Mouse (Mus musculus) heart, adult 11 months (tissue): ENCODE measurements around the gene Sigirr.

Experiments
- DNase-seq: peaks from one replicate; pipeline ENCODE4 v3.0.0; 2022

Sigirr gene

DNA sequence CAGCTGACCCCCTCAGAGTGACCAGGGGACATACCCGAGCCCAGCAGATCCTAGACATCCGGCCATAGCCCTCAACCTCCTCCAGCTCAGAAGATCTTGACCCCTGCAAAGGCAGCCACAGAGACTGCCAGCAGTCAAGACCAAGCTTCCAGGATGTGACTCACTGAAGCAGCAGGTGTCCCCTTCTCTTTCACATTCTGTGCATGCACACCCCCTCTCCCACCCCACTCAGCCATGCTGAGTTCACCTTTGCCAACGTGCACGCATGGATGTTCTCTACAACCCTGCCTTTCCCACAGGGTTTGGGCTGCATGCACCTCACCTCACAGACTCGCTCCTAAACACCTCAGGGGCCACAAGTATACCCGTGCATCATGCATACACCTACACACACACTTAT lies 4.4 kb downstream of the Sigirr start:
- peak; percentile 94 for DNase-seq

GRCm38 (mm10) chr7:141094487-141095205 lies 5.7 kb downstream of the Sigirr start:
- no peak for DNase-seq

DNA sequence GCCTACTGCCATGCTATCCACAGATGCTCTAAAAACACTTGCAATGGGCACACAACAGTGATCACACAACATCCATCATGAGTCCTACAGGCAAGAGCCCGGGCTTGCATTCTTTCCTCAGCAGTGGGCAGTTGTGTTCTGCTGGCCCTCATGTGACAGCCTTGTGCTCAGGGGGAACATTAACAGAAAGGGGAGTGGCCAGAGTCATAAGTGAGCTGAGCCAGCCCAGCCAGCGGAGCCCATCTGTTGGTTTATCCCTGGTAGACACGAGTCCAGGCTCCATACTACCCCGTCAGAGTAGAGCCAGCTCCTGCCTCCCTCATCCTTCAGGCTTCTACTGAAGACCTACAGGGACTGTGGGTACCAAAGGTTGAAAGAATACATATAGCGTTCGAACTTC lies 6.4 kb downstream of the Sigirr start:
- no peak for DNase-seq

GRCm38 (mm10) chr7:141092051-141092735 lies 8.2 kb downstream of the Sigirr start:
- peak; percentile 99 for DNase-seq

DNA sequence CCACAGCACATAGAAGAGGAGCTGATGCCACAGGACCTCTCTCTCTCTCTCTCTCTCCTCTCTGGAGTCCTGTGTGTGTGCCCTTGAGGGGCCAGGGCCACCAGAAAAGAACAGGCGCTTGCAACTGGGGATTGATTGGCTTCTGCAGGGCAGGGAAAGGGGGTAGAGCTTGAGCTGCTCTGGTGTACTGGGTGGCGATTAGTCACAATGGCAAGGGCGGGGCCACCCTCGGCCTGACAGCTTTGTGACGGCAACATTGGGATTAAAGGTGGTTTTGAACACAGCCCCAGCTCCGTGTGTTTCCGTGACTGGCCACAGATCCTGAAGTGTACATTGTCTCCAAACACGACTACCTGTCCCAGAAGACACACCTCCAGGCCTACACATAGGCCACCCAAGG lies 10.1 kb downstream of the Sigirr start:
- DNase-seq: peak; percentile 89

GRCm38 (mm10) chr7:141088473-141088872 lies 11.9 kb downstream of the Sigirr start:
- peak; percentile 90 for DNase-seq

DNA sequence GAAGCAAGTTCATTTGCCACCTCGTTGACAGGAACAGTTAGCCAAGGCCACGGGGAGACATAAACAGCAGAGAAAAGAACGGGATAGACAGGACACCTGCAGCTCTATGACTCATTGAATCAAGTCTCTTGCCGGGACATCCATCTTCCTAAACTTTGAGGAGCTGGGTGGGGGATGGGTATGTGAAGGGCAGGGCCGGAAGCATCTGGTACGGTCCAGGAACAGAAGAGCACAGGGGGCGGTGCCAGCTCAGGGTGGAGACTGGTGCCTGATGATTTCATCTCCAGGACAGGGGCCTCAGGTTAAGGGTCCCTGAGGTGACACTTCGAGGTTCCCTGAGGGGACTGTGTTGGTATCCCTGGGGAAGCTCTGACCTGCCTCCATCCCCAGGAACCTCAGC lies 12.5 kb downstream of the Sigirr start:
- DNase-seq: no peak

DNA sequence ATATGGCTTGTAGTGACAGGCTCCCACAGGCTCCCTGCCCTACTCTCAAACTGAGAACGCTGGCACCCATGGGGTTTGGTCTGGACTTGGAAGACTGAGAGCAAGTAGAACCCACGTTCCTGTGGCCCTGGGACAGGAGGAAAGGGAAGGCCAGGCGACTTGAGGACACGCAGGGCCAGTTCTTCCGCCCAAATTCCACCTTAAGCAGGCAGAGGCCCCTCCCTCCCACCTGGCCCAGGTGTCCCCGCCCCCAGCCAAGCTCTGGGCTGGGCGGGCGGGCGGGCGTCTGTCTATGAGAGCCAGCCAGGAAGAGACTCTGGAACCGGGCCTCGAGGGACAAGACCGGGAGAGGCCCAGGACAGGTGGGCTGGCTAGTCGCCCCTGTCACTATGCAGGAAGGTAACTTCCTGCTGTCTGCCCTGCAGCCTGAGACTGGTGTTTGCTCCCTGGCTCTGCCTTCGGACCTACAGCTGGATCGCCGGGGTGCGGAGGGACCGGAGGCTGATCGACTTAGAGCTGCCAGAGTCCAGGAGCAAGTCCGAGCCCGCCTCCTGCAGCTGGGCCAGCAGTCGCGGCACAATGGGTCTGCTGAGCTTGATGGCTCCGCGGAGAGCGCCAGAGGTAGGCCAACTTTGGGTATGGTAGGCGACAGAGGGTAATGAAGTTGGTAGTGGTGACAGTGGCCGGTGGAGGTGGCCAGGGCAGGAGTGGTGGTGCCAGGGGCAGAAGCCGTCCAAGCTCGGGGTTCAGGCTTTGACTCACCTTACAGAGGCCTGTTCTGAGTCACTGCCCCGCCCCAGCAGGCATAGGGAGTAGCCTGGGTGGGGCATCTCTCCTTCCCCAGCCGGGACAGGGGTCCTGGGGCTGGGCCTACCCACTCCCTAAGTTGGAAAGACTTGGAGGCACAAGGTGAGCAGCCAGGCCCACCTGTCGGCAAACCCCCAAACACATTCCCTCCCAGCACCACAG lies 20.6 kb downstream of the Sigirr start:
- DNase-seq: peak; percentile 88

DNA sequence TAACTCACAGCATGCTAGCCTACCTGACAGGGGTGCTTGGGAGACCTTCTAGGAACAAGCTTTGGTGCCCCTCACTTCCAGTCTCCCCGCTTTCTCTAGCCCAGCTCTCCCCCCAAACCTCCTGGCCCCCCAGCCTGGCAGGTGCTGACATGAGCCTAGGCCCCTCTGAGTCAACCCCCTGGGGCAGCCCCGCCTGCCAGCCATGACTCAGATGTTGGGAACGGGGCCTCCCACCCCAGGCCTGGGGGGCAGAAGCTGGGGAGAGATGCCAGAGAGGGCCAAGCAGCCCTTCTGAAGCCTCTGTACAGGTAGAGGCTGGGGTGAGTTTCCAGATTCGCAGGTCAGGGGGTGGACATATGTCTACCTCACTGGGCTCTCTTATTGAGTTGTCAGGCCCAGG lies 21.5 kb downstream of the Sigirr start:
- DNase-seq: no peak

- peak; percentile 90 for DNase-seq
Measured at GRCm38 (mm10) chr7:141077841-141078240, 22.5 kb downstream of the Sigirr start, which contains the start of gene Pkp3. Gene Pkp3 (plus strand): TSS chr7:141078218.

- no peak for DNase-seq
Measured at GRCm38 (mm10) chr7:141073782-141074181, 26.6 kb downstream of the Sigirr start.

DNA sequence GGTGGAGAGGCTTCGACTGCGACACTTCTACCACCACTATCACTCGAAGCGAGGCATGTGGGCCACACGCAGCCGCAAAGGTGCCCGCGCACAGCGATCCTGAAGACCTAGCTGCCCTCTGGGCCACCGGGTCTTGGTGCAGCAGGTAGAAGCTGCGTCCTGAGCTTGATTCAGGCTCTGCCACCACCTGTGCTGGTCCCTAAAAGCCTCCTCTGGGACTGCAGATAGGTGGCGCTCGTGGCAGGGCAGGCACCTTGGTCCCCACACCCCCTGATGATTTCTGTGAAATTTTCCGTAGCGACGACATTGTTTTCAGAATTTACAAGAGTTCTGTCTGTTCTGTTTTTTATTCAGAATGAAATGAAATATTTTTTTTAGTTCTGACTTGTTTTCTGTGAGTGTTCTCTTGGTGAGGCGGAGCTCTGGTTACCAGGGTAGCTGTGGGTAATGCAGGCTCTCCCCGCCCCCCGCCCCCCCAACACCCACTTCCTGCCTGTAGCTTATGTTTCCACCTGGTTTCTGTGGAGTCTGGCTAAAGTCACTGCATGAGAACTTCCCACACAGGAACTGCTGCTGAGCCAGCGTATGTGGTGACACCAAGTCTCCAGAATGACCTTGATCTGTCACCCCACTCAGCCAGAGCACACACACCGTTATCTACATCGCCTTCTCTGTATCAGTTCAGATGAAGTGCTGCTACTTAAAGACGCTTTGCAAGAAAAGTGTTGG lies 28.2 kb downstream of the Sigirr start:
- peak; percentile 86 for DNase-seq

DNA sequence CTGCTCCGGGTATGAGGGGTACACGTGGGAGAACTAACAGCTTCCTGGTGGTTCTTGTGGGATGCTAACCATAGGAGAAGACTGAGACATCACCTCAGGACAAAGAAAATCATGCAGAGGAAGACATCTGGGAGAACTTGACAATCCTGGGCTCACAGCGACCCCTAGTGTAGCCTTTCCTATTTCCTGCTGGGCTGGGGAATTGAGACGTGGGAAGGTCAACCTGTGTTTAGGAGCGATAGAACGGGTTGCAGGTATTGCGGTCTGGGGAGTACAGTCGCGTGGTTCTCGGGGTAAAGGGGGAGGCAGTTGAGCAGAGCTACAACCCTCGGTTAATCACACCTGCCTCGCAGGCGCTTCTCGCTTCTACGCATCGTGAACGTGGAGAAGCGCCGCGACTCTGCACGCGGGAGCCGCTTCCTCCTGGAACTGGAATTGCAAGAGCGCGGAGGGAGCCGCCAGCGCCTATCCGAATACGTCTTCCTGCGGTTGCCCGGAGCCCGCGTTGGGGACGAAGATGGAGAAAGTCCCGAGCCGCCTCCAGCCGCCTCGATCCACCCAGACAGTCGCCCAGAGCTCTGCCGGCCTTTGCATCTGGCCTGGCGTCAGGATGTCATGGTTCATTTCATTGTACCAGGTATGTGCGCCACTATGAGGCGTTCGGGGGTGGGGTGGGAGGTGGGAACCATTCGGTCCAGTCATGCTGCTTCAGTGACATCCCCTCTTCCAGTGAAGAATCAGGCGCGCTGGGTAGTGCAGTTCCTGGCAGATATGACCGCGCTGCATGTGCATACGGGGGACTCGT lies 30.1 kb downstream of the Sigirr start:
- DNase-seq: peak; percentile 93

DNA sequence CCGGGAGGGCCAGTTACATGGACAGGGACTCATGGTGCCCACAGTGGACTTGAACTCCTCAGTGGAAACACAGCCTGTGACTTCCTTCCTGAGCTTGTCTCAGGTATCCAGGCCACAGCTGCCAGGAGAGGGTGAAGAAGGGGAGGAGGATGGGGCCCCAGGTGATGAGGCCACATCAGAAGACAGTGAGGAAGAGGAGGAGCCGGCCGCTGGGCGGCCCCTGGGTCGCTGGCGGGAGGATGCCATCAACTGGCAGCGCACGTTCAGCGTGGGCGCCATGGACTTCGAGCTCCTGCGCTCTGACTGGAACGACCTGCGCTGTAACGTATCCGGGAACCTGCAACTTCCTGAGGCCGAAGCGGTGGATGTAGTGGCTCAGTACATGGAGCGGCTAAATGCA lies 32.0 kb downstream of the Sigirr start:
- peak; percentile 91 for DNase-seq

DNA sequence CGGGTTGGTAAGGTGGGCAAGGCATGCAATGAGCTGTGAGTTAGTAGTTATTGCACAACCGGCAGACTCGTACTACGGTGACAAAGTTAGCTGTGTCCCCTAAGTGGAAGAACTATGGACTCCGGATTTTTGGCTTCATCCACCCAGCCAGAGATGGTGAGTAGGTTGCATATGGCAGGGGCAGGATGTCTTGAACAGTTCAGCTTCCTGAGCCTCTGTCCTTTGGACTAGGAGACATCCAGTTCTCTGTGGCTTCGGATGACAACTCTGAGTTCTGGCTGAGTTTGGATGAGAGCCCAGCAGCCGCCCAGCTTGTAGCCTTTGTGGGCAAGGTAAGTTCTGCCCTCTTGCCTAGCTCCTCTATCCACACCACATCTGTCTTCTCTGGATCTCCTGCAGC lies 35.8 kb downstream of the Sigirr start:
- no peak for DNase-seq

- DNase-seq: peak; percentile 89
Measured at GRCm38 (mm10) chr7:141064175-141064574, 36.2 kb downstream of the Sigirr start.

- no peak for DNase-seq
Measured at GRCm38 (mm10) chr7:141063353-141063752, 37.0 kb downstream of the Sigirr start.

- peak; percentile 90 for DNase-seq
Measured at GRCm38 (mm10) chr7:141062525-141062924, 37.8 kb downstream of the Sigirr start.

DNA sequence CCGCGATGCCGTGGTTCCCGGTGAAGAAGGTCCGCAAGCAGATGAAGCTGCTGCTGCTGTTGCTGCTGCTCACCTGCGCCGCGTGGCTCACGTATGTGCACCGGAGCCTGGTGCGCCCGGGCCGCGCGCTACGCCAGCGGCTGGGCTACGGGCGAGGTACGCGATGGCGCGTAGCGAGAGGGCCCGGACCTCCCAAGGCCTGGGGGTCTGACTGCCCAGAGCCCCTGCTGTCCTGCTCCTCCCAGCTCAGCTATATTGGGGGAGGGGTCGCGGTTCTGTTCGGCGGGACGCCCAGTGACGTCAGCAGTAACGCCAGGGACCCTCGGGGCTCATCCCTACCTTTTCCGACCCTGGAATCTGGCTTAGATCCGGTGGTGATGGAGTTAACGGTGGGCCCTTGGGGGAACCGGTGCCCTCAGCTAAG lies 39.1 kb downstream of the Sigirr start:
- DNase-seq: no peak

DNA sequence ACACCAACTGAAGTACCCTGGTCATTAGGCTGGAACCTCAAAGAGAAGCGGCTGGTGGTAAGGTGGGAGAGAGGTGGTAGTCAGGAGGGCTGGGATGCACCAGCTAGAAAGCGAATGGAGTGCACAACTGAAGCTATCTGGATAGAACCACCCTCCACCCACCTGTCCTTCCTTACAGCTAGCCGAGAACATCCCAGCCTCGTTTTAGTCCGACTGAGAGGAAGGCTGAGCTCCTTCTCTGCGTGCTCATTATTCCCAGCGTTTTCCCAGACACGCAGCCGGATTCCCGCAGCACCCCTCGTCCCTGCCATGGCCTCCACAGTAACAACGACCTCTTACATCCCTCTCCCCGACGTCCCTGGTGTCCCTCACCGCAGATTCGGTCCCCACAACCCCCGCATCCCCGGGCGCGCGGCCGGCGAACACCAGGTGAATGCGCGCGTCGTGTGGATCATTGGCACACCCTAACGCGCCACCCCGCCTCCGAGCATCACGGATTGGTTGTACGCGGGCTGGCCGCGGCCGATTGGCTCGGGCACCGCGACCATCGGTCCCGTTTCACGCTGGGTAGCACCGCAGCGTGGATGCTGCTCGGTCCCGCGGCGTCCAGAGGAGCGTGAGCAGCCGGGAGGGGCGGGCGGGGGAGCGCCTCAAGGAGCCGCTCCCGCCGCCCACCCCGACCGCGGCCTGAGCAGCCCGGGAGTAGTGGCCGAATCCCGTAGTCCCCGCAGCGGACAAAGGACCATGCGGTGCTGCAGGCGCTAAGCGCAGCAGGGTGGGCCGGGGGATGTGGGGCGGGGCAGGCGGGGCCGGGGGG lies 39.7 kb downstream of the Sigirr start, which contains the start of gene B4galnt4:
Gene B4galnt4, plus strand, starts transcription at position 679 of the 817 bp plus-strand sequence.
- DNase-seq: peak; percentile 97

DNA sequence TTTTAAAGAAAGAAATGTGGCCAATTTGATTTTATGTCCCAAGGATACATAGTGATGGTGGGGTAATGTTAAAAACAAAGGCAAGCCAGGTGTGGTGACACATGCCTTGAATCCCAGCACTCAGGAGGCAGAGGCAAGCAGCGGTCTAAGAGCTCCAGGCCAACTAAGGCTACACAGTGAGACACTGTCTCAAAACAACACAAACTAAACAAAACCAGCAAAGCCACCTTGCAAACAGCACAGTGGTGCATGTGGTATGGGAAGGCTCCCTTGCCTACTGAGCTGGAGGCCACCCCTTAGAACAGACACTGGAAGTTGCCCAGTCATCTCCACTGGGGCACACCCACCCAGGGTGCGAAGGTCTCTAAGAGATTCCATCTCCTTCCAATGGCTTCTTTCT lies 40.4 kb downstream of the Sigirr start:
- no peak for DNase-seq
